Mouse (Mus musculus): Measurements from ENCODE around the gene Rtn4.

GRCm38 (mm10) chr11:29705263-29705662, 12.5 kb downstream of the Rtn4 start:
- TF ChIP-seq KAT2A (conservative IDR thresholded peaks at IDR 0.05; ENCODE audit: low read depth, low read length) (no peak), USF1 (IDR thresholded peaks at IDR 0.05; ENCODE audit: low read depth, low read length) (no peak), CTCF (IDR thresholded peaks at IDR 0.05 in 2 of 3, conservative IDR thresholded peaks at IDR 0.05 in 1 of 3; ENCODE audit: control insufficient read depth in 1 of 3, insufficient read depth in 1 of 3, low read depth in 2 of 3, low read length in 3 of 3, poor library complexity in 1 of 3, severe bottlenecking in 1 of 3) (no peak), ELF1 (IDR thresholded peaks at IDR 0.05; ENCODE audit: low read depth, low read length) (no peak), EP300 (IDR thresholded peaks at IDR 0.05; ENCODE audit: low read depth in 1 of 2, low read length in 2 of 2) (no peak; a peak in 1 of 4 replicates), TBP (IDR thresholded peaks at IDR 0.05; ENCODE audit: low read depth, low read length) (no peak), MEF2A (IDR thresholded peaks at IDR 0.05; ENCODE audit: extremely low read depth, insufficient replicate concordance, low read depth, low read length, poor library complexity, severe bottlenecking) (no peak), POLR2AphosphoS5 (IDR thresholded peaks at IDR 0.05; ENCODE audit: borderline replicate concordance, low read depth, low read length) (no peak), NELFE (IDR thresholded peaks at IDR 0.05; ENCODE audit: low read depth, low read length) (no peak), POLR2A (IDR thresholded peaks at IDR 0.05; ENCODE audit: control insufficient read depth in 1 of 2, insufficient read depth in 1 of 2, low read depth in 1 of 2, low read length in 2 of 2, poor library complexity in 1 of 2) (no peak), RCOR1 (IDR thresholded peaks at IDR 0.05; ENCODE audit: low read depth, low read length) (no peak), SMC3 (IDR thresholded peaks at IDR 0.05; ENCODE audit: low read depth, low read length) (no peak), TAL1 (IDR thresholded peaks at IDR 0.05; ENCODE audit: low read length) (no peak), ZKSCAN1 (IDR thresholded peaks at IDR 0.05; ENCODE audit: low read depth, low read length) (no peak)

Data from MEL (cell line).